Mouse (Mus musculus): ENCODE measurements at regions not wholly inside any gene's neighbourhood (a gene's known extent, or its start where the extent isn't known, plus 50 kb on each side); places are given as distances from the start of the nearest gene placed in this dataset.
"Not testable (repeated sequence)": the region's sequence is repeated elsewhere in the genome, so short reads cannot be mapped to it uniquely, and the experiment has no call there.

DNA sequence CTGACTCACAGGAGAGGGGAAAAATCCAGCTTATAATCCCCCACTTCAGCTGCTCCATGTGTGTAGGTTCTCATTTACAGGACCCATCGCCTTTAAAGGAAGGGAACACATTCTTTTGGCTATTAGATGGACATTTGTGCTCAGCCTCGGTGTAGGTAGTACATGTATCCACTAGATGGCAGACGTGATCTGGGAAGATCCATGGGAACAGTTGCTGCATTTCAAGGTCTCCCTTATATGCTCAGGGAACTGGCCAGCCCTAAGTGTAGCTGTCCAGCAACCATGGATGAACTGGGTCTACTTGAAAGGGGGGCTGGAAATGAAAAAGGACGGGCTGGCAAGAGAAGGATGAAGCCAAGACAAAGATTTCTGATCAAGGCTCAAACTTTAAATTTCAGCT lies 124.0 kb downstream of the Akain1 start:
- peak; percentile 14 for DNase-seq (ENCODE audit: low spot score)

- DNase-seq (ENCODE audit: low spot score): not testable (repeated sequence)
Measured at GRCm38 (mm10) chr17:69571070-69571669, 132.0 kb downstream of the Akain1 start.

- no peak for DNase-seq (ENCODE audit: low spot score)
Measured at GRCm38 (mm10) chr17:69590553-69590952, 151.4 kb downstream of the Akain1 start.

GRCm38 (mm10) chr17:69597773-69598295 lies 158.7 kb downstream of the Akain1 start:
- DNase-seq (ENCODE audit: low spot score): no peak

GRCm38 (mm10) chr17:69598461-69598860 lies 159.3 kb downstream of the Akain1 start:
- DNase-seq (ENCODE audit: low spot score): no peak

DNA sequence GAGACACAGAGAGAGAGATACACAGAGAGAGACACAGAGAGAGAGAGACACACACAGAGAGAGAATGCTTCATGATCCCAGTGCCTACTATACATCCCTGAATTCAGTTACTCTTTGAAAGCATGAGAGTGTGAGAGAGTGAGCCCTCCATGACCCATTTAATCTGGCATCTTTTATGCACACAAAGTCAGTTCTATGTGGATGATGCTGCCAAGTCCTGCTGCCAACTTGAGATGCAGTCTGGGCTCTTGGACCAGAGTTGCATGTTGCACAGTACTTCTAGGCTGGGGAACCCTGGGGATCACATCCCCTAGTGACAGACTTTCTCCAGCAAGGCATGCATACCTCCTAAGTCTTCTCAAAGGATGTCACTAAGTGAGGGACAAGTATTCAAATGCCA lies 164.5 kb downstream of the Akain1 start:
- no peak for DNase-seq (ENCODE audit: low spot score)

GRCm38 (mm10) chr17:69604698-69605097 lies 165.6 kb downstream of the Akain1 start:
- DNase-seq (ENCODE audit: low spot score): no peak

DNA sequence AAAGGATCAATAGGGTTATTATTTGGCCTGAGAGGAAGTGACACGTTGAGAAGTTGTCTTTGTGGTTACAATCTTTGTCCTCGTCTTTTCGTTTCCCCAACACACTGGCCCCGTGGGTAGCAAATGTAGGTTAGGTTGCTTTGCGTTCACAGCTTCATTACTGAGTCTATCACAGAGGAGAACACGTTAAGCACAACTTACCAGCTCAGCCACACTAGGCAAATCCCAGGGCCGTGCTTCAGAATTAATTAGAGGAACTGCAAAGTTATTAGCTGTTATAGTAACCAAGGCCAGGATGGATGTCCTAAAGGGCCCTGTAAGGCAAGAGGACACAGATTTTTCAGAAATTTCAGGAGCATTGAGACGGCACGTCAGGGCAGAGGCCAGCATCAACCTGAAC lies 166.3 kb downstream of the Akain1 start:
- DNase-seq (ENCODE audit: low spot score): no peak

DNA sequence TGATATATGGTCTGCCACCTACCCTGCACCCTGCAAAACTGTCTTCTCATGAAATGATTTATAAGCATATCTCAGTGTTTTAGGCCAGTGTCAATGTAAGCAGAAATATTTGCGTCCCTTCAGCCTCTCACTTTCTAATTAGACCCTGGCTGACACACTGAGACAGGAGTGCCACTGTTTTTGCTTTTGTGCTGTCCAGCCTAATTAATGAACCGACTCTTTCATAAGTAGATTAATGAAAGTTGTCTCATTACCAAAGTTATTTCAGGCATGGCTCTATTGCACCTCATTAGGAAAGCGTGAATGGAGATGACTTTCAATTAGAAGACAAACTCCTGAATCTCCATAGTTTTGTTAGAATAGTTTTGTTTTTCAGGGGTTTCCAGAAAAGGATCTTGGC lies 192.3 kb downstream of the Akain1 start:
- no peak for DNase-seq (ENCODE audit: low spot score)

GRCm38 (mm10) chr17:69650496-69650895 lies 211.4 kb downstream of the Akain1 start:
- not testable (repeated sequence) for DNase-seq (ENCODE audit: low spot score)

- no peak for DNase-seq (ENCODE audit: low spot score)
Measured at GRCm38 (mm10) chr17:69654586-69654985, 215.5 kb downstream of the Akain1 start.

GRCm38 (mm10) chr17:69672530-69672929 lies 233.4 kb downstream of the Akain1 start:
- DNase-seq (ENCODE audit: low spot score): peak; percentile 23

DNA sequence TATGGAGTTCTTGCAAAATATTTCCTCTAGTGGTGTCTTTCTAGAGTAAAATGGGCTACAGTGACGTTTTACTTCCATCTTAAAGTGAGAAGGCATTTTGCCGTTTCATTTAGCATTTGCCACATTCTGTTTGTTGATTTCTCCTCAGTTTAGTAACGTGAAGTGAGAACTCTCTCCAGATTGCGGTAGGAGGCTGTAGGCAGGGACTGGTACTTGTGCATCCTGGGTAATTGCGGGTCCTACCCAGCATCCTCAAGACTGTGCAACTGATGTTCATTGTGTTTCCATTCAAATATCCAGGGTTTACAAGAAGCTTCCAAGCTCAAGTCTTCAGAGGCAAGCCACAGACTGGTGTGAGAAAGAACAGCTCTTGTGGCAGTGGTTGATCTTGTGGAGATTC lies 244.0 kb downstream of the Akain1 start:
- DNase-seq (ENCODE audit: low spot score): no peak

- DNase-seq (ENCODE audit: low spot score): no peak
Measured at GRCm38 (mm10) chr17:69685625-69686257, 246.6 kb downstream of the Akain1 start.

DNA sequence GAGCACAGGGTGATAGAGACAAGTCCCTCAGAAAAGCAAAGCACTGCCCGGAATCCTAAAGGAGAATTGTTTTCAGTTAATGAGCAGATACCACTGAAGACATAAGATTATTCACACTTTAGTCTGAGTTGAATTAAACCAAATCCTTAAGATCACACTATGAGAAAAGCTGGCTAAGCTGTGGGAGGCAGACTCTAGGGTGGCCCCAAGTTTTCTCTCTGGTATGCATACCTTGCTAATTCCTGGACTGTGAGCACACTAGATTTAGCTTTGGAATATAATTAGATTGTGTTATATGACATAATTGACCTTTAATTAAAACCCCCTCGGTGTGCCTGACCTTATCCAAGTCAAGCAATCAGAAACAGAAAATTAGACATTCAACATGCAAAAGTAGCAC lies 247.3 kb downstream of the Akain1 start:
- DNase-seq (ENCODE audit: low spot score): no peak

DNA sequence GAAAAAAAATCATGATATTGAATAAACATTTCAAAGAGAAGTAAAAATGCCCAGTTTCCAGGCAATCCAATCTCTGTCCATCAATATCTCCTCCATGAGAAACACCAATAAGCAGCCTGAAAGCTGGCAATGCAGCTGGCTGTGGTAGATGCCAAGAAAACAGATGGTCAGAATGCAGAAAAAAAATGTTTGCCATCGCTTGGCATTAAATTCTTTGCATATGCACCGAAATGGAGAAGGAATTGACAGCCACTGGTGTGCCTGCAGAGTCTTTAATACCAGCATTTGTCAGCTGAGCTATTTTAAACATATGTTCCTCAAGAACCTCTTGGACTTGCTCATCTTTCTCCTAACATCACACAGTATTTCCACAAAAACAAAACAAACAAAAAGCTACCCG lies 256.2 kb downstream of the Akain1 start:
- DNase-seq (ENCODE audit: low spot score): no peak

DNA sequence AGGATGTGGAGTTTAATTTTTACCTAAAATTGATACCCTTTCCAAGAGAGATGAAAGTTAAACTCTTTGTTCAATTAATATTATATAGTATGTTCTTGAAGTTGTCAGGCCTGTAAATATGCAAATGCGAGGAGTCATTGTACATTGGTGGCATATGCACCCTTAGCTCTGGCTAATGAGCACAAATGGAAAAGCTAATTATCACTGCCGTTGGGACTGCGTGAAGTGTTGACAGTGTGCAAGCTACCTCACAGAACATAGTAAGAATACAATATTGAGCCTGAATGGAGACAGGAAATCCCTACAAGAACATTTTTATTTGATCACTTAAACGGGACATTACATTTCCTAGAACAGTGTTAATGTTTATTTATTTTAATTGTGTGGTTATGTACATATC lies 241.5 kb upstream of the Dlgap1 start:
- DNase-seq (ENCODE audit: low spot score): no peak

DNA sequence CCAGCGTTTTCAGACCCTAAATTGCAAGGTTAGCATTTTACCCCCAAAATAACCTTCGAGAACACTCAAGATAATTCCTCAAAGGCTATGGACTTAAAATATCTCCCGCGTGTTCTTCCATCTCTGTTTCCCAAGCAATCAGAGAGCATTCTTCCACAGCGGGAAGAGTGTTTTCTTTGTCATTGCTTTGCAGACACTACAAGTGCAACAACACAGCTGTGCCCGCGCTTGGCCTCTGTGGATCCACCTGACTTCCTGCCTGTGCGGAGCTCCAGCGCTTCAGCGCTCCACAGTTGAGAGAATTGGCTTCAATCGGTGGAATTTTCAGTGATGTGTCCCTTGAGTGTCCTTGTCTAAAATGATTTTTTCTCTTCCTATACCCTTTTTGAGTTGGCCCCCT lies 235.9 kb upstream of the Dlgap1 start:
- DNase-seq (ENCODE audit: low spot score): no peak

DNA sequence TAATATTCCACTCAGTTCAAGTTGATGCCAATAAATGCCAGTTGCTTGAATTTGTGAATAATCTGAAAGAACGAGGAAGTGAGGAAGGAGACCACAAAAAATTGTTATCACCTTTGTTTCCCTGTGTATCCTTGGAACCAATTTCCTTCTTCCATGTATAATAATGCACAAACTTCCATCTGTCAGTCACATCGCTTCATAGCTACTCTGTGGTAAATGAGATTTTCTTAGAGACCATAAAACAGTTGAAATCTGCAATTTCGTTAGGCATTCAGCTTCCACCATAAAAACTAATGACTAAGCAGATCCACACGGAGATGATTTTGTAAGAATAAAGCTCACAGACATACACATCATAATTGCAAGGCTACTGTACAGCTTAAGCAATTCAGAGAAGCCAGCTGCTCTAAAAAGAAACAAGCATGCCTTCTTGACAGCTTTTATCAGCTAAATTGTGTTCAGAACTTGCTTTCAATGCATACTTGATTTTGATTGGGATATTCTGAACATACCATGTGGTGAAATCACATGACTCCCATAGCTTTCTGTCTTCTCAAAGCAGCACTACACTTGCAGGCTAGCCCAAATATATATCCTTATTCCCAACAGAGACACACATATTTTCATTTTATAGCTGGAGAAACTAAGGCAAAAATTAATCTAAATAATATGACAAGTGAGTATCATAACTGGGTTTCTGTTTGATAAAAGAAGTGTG lies 232.3 kb upstream of the Dlgap1 start:
- DNase-seq (ENCODE audit: low spot score): no peak

DNA sequence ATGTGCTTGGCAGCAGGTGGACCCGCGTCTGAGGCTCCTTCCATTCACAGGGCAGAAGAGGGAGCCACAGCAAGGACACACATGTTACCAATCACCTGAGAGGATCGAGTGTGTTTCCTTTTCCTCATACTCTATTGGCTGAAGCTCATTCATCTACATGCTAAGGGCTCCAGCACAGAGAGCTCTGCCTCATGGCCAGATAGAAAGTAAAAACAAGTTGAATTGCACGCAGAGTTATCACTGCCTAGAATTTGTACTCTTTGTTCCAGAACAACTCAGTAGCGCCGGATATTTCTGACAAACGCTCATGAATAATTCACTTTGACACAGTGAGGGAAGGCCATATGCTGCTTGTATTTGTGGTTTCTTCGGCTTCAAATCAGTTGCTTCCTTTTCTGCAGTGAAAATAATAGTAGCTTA lies 199.9 kb upstream of the Dlgap1 start:
- no peak for DNase-seq (ENCODE audit: low spot score)

DNA sequence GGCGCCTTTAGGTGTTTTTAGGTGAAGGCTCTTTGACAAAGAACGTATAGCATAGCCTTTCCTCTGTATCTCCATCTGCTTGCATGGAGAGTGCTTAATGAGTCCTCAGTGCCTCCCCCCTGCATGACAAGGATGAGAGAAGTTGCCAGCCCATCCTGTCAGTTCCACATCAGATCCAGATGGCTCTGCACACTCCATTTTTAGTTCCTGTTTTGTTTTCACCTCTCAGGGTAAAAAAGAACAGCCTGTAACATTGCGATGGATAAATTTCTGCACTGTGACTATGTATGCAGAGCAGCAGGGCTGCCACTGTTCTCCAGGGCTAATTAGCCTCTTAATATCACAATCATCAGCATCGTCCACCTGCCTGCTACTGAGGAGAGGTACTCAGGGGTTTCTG lies 198.8 kb upstream of the Dlgap1 start:
- no peak for DNase-seq (ENCODE audit: low spot score)

GRCm38 (mm10) chr17:69781201-69781600 lies 187.7 kb upstream of the Dlgap1 start:
- DNase-seq (ENCODE audit: low spot score): no peak

- DNase-seq (ENCODE audit: low spot score): no peak
Measured at GRCm38 (mm10) chr17:69786985-69787384, 181.9 kb upstream of the Dlgap1 start.
